Mouse (Mus musculus): ENCODE results near the gene Sstr3.

Sstr3 gene

DNA sequence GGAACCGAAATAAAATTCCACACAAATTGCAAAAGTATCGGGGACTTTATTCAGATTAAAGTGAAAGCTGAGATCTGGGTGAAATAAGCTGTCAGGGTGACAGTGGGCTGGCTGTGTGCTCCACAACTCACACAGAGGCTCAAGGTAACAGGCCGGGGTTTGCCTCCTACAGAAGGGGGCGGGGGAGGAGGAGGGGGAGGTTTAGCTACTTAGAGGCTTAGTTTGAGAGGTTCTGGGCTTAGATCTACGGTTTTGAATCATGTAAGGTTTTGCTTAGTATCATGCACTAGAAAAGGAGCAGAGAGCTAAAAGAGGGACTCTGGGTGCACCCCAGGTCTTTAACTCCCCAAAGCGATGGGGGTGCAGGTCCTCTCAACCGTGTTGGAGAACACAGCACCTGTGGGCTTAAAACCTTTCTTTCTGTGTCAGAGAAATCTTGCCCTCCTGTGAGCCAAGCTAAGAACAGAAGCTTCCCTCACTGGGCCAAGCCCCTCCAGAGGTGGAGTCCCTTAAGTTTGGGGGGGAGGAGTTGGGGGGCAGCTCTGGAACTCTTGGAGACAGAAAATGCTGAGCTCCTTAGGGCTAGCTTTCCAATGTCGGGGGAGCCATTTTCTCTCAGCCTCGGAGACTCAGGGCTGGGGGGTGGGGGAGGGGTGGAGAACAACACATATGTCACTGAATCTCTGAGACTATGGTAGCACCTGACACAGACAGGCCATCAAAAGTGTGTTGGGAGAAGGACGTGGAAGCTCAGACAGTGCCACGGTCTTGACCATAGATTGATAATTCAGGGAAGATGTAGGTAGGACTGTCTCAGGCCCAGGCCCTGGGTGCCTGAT lies 14.9 kb upstream of the Sstr3 start:
- DNase-seq (ENCODE audit: low spot score), result no peak

DNA sequence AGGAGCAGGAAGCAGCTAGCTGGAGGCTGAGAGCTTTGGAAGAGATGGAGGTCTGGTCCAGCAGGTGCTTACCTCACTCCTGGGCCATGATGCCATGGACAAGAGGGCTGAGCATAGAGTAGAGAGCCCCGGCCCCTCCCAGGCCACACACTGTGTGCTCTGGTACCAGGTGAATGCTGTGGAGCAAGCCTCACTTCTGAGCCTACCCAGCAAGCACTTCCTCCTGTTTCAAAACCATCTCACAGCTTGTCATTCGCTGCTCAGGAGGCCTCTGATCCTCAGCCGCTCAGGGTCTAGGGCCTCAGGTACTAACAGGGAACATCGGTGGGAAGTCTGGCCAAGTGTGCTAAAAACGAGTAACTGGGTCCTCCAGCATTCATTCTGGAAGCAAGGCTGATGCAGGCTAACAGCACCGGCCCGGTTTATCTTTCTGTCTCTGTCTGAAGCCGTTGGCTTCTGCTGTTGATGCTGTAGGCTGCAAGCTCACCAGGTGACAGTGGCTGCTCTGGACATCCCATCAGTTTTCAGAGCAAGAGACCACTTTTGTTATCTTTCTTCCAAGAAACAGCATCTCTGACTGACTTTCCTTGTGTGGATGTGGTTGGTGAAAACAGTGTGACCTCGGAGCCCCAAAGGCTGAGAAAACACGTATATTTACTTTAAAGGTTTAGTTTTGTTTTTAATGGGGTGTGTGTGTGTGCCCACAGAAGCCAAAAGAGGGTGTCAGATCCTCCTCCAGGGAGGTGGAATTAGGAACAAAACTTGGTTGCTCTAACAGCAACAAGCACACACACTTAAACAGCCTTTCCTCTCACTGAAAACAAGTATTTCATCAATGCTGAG lies 13.4 kb upstream of the Sstr3 start:
- DNase-seq (ENCODE audit: low spot score), result no peak

DNA sequence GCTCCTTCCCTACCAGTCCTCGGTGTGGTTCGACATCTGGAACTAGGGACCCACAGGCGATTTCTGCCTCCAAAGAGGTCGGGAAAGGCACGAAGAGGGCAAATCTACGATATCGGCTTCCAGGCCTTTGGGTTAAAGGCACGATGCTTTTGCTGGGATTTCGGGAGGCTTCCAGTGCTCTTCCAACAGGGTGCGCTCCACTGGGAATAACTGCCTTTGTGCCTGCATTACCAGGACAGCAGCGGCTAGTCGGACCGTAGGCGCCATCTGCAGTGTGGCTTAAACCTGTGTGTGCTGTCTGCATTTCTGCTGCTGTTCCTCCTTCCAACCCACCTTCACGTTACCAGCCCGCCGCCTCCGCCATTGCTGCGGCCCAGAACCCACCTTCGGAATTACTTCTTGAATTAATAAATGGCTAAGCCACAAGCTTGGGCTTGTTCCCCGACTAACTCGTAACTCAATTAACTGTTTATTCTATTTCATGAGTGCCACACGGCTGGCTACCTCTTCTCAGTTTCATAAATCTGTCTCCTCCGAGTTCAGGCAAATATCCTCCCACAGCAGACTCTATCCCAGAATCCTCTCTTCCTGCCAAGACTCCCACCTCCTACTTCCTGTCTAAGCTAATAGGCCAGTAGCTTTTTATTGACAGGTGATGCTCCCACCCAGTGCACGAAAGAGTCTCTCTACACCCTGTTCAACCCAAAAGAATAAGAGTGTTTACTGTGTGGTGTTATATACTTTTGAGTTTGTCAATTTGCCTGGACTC lies 10.2 kb upstream of the Sstr3 start:
- peak; percentile 39 for DNase-seq (ENCODE audit: low spot score)

DNA sequence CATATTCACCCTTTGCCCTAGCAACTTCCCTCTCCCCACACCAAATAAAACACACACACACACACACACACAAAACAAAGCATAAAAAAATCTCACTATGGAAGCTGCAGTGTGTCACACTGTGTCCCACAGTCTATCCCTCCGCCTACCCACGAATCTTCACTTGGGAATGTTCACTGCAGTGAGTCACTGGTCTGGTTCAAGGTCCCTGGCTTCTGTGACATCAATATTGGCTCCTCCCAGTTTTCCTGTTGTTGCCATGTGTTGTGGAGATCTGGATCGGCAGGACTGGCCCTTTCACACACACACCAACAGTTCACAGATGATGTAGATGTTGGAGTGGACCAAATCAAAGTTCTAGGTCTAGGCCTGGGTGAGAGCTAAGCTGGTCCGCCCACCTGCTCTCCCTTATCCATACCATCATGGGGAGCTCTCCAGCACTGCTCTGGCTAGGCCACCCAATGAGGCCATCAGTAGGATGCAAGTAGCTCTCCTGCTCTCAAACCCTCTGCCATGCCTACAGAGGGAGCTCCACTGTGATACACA lies 4.8 kb upstream of the Sstr3 start:
- DNase-seq (ENCODE audit: low spot score), result no peak

DNA sequence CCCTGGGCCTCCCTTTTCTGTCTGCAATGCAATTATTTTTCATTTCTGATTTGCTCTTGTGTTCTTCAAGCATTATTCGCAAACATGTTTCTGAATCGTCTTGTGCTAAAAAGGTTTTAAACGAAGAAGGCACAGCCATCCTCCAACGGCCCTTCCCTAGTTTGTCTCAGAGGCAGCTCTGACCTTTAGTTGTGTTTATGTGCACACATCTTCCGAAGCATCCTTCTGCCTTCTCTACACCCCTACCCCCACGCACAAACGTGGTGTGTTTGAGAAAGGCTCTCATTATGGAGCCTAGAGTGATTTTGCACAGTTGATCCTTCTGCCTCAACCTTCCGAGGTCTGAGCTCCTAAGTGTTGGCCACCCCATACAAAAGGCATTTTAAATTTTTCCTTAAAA lies 4.2 kb upstream of the Sstr3 start:
- DNase-seq (ENCODE audit: low spot score), result no peak

DNA sequence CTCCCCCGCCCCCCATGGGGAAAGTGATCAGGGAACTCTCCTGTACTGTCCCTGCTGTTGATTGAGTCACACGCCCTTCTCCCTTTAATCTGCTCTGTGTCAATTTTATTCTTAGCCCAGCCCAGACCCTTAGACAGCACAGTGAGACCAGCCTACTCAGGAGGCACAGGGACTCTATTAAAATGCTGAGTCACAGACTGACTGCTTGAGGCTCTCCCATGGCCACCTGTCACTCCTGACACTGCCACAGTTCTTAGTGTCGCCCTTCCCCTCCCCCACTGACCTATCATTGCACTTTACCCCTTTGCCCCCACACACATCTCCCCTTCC lies 3.8 kb upstream of the Sstr3 start:
- DNase-seq (ENCODE audit: low spot score), result no peak

DNA sequence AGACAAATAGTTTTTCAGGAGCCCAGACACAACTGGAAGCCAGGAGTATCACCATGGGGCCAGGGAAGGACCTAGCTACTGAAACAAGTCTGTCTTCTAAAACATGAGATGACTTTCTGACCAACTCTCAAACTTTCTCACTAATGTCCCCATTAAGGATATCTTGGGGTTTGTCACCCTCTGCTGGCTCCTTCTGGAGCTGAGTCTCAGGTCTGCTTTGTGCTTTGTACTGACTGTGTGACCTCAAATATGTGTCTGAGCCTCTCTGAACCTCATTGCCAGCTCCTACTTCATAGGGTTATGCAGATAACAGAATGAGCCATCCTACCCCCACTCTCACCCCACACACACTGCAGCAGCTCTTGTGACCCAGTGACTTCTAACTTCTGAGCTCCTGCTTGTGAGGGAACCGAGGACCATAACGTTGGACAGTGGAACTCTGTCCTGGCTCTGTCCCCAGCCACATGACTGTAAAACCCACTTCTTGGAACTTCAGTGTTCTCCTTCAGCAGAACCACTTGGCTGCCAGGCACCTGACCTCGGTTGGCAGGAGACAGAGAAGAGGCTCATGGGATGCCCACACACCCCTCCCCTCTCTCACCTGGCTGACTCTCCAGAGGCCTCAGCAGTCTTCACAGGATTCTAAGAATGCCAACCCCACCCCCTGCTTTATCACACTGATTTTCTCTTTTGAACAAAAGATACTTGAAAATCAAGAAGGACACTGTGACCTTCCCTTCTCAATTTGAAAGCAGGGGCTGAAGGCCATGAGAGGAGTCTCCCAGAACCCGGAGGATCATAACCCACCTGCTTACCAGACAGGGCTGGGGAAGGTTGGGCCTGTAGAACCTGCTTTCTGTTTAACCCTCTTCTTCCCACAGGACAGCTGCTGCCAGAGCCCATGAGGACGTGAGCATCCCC lies 3.2 kb upstream of the Sstr3 start:
- DNase-seq (ENCODE audit: low spot score), result peak; percentile 29

DNA sequence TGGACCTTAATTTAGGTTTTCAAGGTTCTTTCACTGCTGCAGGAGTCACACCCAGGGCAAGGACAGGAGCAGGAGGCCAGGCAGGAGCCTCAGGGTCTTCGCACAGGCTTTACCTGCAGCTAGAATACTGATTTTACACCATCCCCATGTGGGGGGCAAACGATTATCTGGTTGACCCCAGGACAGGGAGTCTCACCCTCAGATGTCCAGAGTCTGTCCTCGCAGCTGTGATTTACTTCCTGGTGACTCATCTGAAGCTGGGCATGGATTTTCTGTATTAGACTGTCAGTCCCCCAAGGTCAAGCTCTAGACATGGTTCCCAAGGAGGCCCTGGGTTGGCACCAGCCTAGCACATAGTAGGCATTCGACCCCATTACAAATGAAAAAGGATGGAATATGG lies 1.6 kb upstream of the Sstr3 start:
- no peak for DNase-seq (ENCODE audit: low spot score)

DNA sequence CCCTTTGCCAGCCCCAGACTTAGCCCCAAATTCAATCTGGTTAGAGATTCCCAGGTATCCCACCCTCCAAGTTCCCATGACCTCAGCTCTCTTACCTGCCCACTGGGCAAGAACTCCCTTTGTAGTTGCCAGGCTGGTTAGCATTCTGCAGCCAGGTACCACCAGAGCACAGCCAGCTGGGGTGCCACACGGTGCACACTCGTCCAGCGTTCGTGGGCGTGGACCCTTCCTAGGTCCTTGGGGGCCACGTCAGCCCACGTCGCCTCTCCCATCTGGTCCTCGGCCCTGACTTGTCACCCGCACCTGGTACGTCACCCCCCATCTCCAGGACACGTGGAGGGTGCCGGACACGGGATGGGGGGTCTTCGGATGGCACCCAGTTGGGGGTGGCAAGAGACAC lies 444 bp downstream of the Sstr3 start:
- no peak for DNase-seq (ENCODE audit: low spot score)

DNA sequence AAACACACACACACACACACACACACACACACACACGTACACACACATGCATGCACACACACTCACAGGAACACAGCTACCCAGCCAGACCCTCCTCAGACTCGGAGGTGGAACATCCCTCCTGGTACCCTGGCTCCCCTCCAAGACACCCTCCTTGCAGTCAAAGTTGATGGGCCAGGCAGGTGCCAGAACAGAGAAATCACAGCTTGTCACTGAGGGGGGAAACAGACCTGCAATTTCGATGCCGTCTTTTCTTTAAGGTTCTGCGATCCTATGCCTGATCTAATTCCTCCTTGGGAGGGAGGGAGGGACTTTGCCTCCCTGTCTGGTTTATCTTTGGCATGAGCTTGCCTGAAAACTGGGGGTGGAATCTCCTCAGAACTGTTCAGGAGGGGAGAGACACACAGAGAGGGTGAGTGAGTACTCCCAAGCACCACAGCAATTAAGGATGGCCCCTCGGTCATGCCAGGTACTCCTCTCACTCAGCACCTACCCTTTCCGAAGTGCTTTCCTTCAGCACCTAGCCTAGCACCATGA lies 1.6 kb downstream of the Sstr3 start:
- no peak for DNase-seq (ENCODE audit: low spot score)

DNA sequence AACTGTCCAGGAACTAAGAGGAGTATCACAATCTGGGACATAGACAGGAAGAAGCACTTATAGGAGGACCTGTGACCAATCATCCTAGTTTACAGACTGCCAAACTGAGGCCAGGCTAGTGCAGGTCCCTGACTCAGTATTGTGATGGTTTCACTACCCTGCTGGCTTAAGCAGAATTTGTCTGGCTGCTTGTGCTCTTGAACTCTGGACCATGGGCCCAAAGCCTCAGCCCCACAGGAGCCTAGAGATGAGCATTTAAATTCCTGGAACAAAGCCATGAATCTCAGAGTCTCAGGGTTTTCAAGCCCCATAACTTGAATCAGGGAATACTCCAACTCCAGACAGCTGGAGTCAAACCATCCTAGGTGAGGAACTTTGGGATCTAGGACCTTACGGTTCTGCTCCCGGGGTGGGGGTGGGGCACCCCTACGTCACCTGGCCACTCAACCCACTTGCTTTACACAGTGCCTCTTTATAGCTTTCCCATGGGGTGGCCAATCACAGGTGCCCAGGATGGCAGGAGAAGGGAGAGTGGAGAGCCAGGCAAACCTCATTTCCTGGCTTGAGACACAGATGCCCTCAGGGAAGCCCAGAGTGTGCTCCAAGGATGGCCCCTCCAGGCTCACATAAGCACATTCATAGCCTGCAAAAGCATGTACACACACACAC lies 2.3 kb downstream of the Sstr3 start:
- no peak for DNase-seq (ENCODE audit: low spot score)

DNA sequence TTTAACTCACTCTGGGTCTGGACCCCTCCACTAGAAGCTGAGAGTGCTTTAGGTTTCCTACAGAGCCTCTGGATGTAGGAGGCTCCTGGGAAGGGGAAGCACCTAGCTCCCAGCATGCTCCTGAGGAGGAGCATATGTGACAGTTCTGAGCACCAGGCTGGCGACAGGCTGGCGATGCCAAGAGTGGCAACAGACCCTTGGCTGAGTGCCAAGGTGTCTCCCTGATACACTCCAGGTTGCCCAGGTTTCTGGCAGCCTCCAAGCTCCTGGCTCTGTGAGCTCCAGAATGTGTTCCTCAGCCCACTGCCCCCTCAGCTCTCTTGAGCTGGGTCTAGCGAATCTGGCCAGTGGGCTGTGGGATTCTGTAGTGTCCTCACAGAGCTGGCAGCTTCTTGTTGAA lies 2.9 kb downstream of the Sstr3 start:
- DNase-seq (ENCODE audit: low spot score), result peak; percentile 37

DNA sequence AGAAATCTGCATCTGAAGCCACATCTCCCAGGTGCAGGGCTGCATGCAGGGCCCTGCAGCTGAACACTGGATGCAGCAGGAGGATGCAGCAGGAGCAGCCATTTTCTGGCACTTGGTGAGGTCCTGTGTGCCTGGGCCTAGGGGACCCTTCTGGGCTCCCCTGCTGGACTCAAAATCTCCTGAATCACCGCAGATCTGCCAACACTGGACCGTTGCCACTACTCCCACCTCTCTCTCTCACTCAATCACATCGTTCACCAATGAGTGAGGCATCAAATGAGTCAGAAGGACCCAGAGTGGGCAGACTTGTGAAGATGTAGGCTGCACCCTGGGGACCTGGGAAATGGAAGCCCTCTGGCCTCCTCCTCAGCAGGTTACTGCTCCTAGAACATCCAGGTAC lies 3.4 kb downstream of the Sstr3 start:
- no peak for DNase-seq (ENCODE audit: low spot score)

DNA sequence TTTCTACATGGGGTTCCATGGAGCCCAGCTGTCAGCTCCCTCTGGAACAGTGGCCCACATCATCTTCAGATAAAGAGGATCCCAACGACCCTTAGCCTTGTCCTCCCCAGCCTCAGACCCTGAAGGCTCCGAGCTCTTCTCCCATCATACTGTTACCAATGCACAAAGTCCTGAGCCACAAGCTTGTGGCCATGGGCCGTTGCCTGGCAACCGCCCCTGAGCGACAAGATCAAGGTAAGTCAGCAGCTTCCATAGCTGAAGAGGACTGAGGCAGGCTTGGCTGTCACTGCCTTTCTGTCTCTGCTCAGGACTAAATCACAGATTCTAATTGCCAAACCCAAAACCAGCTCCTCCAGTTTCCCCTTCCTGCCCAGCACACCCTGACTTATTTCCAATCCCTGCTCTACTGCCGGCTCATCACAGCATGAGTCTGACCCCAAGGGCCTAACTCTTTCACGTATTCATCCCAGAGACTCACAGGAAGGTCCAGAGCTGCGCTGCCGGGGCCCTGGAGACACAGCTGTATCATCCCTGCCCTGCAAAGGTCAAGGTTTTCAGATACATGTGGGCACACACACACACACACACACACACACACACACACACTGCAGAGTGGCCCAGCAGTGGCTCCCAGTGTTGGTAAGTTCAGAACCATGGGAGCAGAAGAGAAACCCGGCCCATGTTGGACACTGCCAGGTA lies 8.6 kb downstream of the Sstr3 start:
- no peak for DNase-seq (ENCODE audit: low spot score)

DNA sequence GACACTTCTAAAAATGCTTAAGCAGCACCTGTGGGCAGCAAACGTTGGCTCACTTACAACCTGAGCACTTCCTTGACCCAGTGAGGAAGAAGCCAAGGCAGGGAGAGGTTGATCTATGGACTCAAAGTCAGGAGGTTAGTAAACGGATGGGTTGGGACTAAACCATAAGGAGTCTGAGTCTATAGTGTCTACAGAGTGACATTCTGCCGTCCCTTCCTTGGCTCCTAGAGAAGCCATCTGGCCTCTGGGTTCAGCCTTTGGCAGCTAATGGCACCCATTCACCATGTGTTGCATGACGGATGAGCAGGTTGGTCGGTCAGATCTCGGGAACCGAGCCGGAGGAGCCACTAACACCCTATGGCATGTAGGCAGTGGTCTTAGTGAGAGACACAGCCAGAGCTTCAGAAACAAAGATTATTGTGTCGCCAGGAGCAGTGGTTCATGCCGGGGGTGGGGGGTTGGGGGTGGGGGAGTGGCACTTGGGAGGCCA lies 11.1 kb downstream of the Sstr3 start:
- no peak for DNase-seq (ENCODE audit: low spot score)

DNA sequence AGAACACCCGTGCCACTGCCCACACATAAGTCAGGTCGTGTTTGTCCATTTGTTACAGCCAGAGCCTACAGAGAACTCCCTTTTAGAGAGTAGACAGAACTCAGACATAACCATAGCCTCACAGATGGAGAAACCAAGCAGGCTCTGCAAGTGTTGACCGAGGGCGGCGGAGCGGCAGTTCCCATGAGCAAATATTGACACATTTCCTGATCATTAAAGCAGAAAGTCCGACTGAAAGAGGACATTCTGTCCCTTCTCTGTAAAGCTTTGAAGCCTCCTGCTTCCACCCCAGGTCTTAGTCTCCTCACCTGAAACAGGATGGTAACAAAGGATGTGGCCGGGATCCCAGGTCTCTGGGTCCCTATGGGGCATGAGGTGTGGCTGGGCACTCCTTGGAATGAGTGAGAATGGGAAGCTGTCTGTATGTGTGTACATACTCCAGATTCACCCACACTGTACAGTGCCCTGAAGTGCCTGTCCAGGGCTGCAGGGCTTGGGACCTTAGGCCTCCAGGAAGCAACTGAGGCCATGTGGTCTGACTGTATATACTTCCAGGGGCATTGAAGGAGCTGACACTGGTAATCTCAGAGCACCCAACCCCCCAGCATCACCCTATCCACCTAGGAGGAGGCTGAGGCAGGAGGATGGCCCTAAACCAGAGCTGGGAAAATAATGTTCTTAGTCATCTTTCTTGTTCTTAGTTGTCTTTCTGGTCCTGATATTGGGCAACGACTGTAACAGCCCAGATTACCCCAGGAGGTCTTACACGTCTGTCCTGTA lies 11.7 kb downstream of the Sstr3 start:
- DNase-seq (ENCODE audit: low spot score), result no peak

DNA sequence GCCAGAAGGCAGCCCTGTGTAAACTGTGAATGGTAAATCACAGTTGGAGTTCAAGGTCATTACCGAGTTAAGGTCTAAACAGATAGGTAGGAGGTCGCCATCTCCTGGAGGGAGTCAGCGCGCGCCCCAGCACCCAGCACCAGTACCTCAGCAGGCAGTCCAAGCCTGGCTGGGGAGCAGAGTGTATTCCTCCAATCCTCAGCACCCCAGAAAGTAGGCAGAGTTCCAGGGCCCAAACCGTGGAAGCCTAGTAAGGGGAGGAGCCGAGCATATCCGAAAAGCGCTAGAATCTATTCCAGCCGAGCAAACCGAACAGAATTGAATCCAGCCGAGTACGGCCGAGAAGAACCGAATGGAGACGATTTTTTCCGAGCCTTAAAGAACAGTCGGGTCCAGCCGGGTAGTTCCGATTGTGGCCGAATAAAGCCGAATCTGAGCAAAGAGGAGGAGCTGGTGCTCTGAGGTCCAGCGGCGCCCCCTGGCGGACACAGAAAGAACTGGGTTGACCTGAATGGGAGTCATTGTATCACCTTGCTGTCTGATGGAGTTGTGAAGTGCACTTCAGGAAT lies 12.5 kb downstream of the Sstr3 start:
- peak; percentile 100 for DNase-seq (ENCODE audit: low spot score)

DNA sequence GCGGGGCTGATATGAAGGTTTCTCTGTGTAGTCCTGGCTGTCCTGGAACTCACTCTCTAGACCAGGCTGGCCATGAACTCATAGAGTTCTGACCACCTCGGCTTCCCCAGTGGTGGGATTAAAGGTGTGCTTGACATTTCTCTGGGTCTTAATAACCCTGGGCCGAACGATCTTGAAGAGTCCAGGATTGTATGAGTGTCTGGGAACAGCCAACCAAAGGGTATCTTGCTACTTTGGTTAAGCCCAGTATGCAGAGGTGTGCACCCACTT lies 13.1 kb downstream of the Sstr3 start:
- DNase-seq (ENCODE audit: low spot score), result no peak

Measured in layer of hippocampus, adult 11-12 months (tissue).